In genomic region chr15:81924933-81925332, GRCm38 (mm10) we compare ENCODE assay signal across 1 mouse cellular context.
TF ChIP-seq lines count a peak whose summit lies in the region.

No protein-coding gene starts in this region.

TF ChIP-seq in MEL, 35 proteins besides CTCF, POLR2A, EP300 and RAD21 (continued from another document):
- TF ChIP-seq E2F4 (IDR thresholded peaks at IDR 0.05; ENCODE audit: borderline replicate concordance, low read depth, low read length) = no peak
- peak; percentile 53 for TF ChIP-seq TAL1 (IDR thresholded peaks at IDR 0.05; ENCODE audit: low read length)
TF ChIP-seq in MEL: peak in this region for 4.
